Mouse (Mus musculus): ENCODE data around the gene Tecpr2. TPM values are rescaled to one million over a fixed set of nuclear protein-coding genes. Genes with fewer than 3 reads are reported as not detected.

Tecpr2 gene
- polyA plus RNA-seq, 1 experiment = 20.2 TPM

- no peak for DNase-seq
- Histone ChIP-seq H3K4me1 (ENCODE audit: control insufficient read depth, insufficient read depth, low read length) (peaks cover 7% of the 10 kb centered on the region), H3K27me3 (ENCODE audit: control insufficient read depth, insufficient read depth, low read length) (no peaks in the 10 kb centered on the region), H3K4me3 (replicated peaks; ENCODE audit: insufficient read depth, low read depth, low read length) (no peak overlapping the region), H3K27ac (ENCODE audit: insufficient read depth, low read length) (no peak overlapping the region)
- 87% methylated on average over 4 of the region's 4 CpGs for WGBS
- TF ChIP-seq POLR2A (IDR thresholded peaks at IDR 0.05; ENCODE audit: borderline replicate concordance, insufficient read depth, low read length) = no peak
- no peak for TF ChIP-seq CTCF (IDR thresholded peaks at IDR 0.05; ENCODE audit: borderline replicate concordance, insufficient read depth, low read depth, low read length)
Measured at GRCm38 (mm10) chr12:110870107-110870506, 19.0 kb upstream of the Tecpr2 start.

- WGBS = 90% methylated on average over 5 of the region's 5 CpGs
- DNase-seq = no peak
- H3K27me3 ChIP-seq (ENCODE audit: control insufficient read depth, insufficient read depth, low read length) = no peaks in the 10 kb centered on the region
- TF ChIP-seq POLR2A (IDR thresholded peaks at IDR 0.05; ENCODE audit: borderline replicate concordance, insufficient read depth, low read length) (no peak), CTCF (IDR thresholded peaks at IDR 0.05; ENCODE audit: borderline replicate concordance, insufficient read depth, low read depth, low read length) (no peak)
- no peak overlapping the region for H3K4me3 ChIP-seq (replicated peaks; ENCODE audit: insufficient read depth, low read depth, low read length)
- H3K4me1 ChIP-seq (ENCODE audit: control insufficient read depth, insufficient read depth, low read length) = peaks cover 2% of the 10 kb centered on the region
- no peak overlapping the region for H3K27ac ChIP-seq (ENCODE audit: insufficient read depth, low read length)
Measured at GRCm38 (mm10) chr12:110871247-110871646, 17.8 kb upstream of the Tecpr2 start.

- Histone ChIP-seq H3K4me1 (ENCODE audit: control insufficient read depth, insufficient read depth, low read length) (no peaks in the 10 kb centered on the region), H3K27me3 (ENCODE audit: control insufficient read depth, insufficient read depth, low read length) (no peaks in the 10 kb centered on the region), H3K27ac (ENCODE audit: insufficient read depth, low read length) (no peak overlapping the region), H3K4me3 (replicated peaks; ENCODE audit: insufficient read depth, low read depth, low read length) (no peak overlapping the region)
- no peak for DNase-seq
- TF ChIP-seq POLR2A (IDR thresholded peaks at IDR 0.05; ENCODE audit: borderline replicate concordance, insufficient read depth, low read length) (no peak), CTCF (IDR thresholded peaks at IDR 0.05; ENCODE audit: borderline replicate concordance, insufficient read depth, low read depth, low read length) (no peak)
- 42% methylated on average over 2 of the region's 2 CpGs for WGBS
Measured at GRCm38 (mm10) chr12:110875351-110875750, 13.7 kb upstream of the Tecpr2 start.

GRCm38 (mm10) chr12:110882291-110882690 lies 6.8 kb upstream of the Tecpr2 start:
- Histone ChIP-seq H3K4me1 (ENCODE audit: control insufficient read depth, insufficient read depth, low read length) (no peaks in the 10 kb centered on the region), H3K4me3 (replicated peaks; ENCODE audit: insufficient read depth, low read depth, low read length) (no peak overlapping the region), H3K27me3 (ENCODE audit: control insufficient read depth, insufficient read depth, low read length) (no peaks in the 10 kb centered on the region), H3K27ac (ENCODE audit: insufficient read depth, low read length) (no peak overlapping the region)
- WGBS = 87% methylated on average over 7 of the region's 7 CpGs
- no peak for DNase-seq
- TF ChIP-seq POLR2A (IDR thresholded peaks at IDR 0.05; ENCODE audit: borderline replicate concordance, insufficient read depth, low read length) = no peak
- peak; percentile 29; the same call in 1 of the 2 replicates for TF ChIP-seq CTCF (IDR thresholded peaks at IDR 0.05; ENCODE audit: borderline replicate concordance, insufficient read depth, low read depth, low read length)

- TF ChIP-seq POLR2A (IDR thresholded peaks at IDR 0.05; ENCODE audit: borderline replicate concordance, insufficient read depth, low read length) = no peak
- TF ChIP-seq CTCF (IDR thresholded peaks at IDR 0.05; ENCODE audit: borderline replicate concordance, insufficient read depth, low read depth, low read length) = no peak
Measured at GRCm38 (mm10) chr12:110885251-110885650, 3.8 kb upstream of the Tecpr2 start.

GRCm38 (mm10) chr12:110888106-110888505 lies 958 bp upstream of the Tecpr2 start:
- H3K27ac ChIP-seq (ENCODE audit: insufficient read depth, low read length) = no peak overlapping the region

More at GRCm38 (mm10) chr12:110885251-110885650, 3.8 kb upstream of the Tecpr2 start:
- no peak for DNase-seq
- Histone ChIP-seq H3K4me3 (replicated peaks; ENCODE audit: insufficient read depth, low read depth, low read length) (no peak overlapping the region), H3K27ac (ENCODE audit: insufficient read depth, low read length) (no peak overlapping the region), H3K4me1 (ENCODE audit: control insufficient read depth, insufficient read depth, low read length) (no peaks in the 10 kb centered on the region; the same call in 1 of the 2 replicates), H3K27me3 (ENCODE audit: control insufficient read depth, insufficient read depth, low read length) (no peaks in the 10 kb centered on the region)
- WGBS = 97% methylated on average over 2 of the region's 2 CpGs

GRCm38 (mm10) chr12:110888606-110889005 lies 458 bp upstream of the Tecpr2 start:
- H3K4me3 ChIP-seq (replicated peaks; ENCODE audit: insufficient read depth, low read depth, low read length) = peak overlapping the region; percentile 96
- no peaks in the 10 kb centered on the region; the same call in 1 of the 2 replicates for H3K4me1 ChIP-seq (ENCODE audit: control insufficient read depth, insufficient read depth, low read length)
- WGBS = 0% methylated on average over 25 of the region's 25 CpGs
- H3K27ac ChIP-seq (ENCODE audit: insufficient read depth, low read length) = no peak overlapping the region
- no peak for DNase-seq
- TF ChIP-seq POLR2A (IDR thresholded peaks at IDR 0.05; ENCODE audit: borderline replicate concordance, insufficient read depth, low read length) (no peak), CTCF (IDR thresholded peaks at IDR 0.05; ENCODE audit: borderline replicate concordance, insufficient read depth, low read depth, low read length) (no peak)
- H3K27me3 ChIP-seq (ENCODE audit: control insufficient read depth, insufficient read depth, low read length) = no peaks in the 10 kb centered on the region

More at GRCm38 (mm10) chr12:110888106-110888505, 958 bp upstream of the Tecpr2 start:
- Histone ChIP-seq H3K4me3 (replicated peaks; ENCODE audit: insufficient read depth, low read depth, low read length) (peak overlapping the region; percentile 96), H3K4me1 (ENCODE audit: control insufficient read depth, insufficient read depth, low read length) (no peaks in the 10 kb centered on the region; the same call in 1 of the 2 replicates), H3K27me3 (ENCODE audit: control insufficient read depth, insufficient read depth, low read length) (no peaks in the 10 kb centered on the region)
- WGBS = 34% methylated on average over 12 of the region's 12 CpGs
- DNase-seq = no peak
- TF ChIP-seq CTCF (IDR thresholded peaks at IDR 0.05; ENCODE audit: borderline replicate concordance, insufficient read depth, low read depth, low read length) = no peak
- TF ChIP-seq POLR2A (IDR thresholded peaks at IDR 0.05; ENCODE audit: borderline replicate concordance, insufficient read depth, low read length) = no peak

- Histone ChIP-seq H3K27ac (ENCODE audit: insufficient read depth, low read length) (no peak overlapping the region), H3K27me3 (ENCODE audit: control insufficient read depth, insufficient read depth, low read length) (no peaks in the 10 kb centered on the region), H3K4me1 (ENCODE audit: control insufficient read depth, insufficient read depth, low read length) (no peaks in the 10 kb centered on the region; the same call in 1 of the 2 replicates), H3K4me3 (replicated peaks; ENCODE audit: insufficient read depth, low read depth, low read length) (no peak overlapping the region)
- no peak for TF ChIP-seq POLR2A (IDR thresholded peaks at IDR 0.05; ENCODE audit: borderline replicate concordance, insufficient read depth, low read length)
- TF ChIP-seq CTCF (IDR thresholded peaks at IDR 0.05; ENCODE audit: borderline replicate concordance, insufficient read depth, low read depth, low read length) = no peak
- WGBS = 96% methylated on average over 1 of the region's 1 CpGs
- DNase-seq = no peak
Measured at GRCm38 (mm10) chr12:110891887-110892286, 2.8 kb downstream of the Tecpr2 start.
